Mouse (Mus musculus) MEL (cell line): ENCODE measurements at regions not wholly inside any gene's neighbourhood (a gene's known extent, or its start where the extent isn't known, plus 50 kb on each side); places are given as distances from the start of the nearest gene placed in this dataset.

ENCODE experiments used
- CTCF ChIP-seq, 3 experiments: IDR thresholded peaks in 2 of 3; conservative IDR thresholded peaks in 1 of 3; 2 replicates each; pipeline ENCODE4 v1.5.1; 2011 to 2012; ENCODE audit warnings: low read length in 3 of 3, low read depth in 2 of 3, mild to moderate bottlenecking in 2 of 3, improper control_type of control experiment in 1 of 3, inconsistent platforms in 1 of 3, mixed read lengths in 1 of 3, moderate library complexity in 1 of 3; ENCODE audit not compliant: control insufficient read depth in 1 of 3, insufficient read depth in 1 of 3, poor library complexity in 1 of 3, severe bottlenecking in 1 of 3
- E2F4 ChIP-seq: IDR thresholded peaks from 2 replicates; pipeline ENCODE4 v1.6.1; 2011; ENCODE audit warnings: low read depth, low read length, improper control_type of control experiment, borderline replicate concordance
- MAFK ChIP-seq: IDR thresholded peaks from 2 replicates; pipeline ENCODE4 v1.6.1; 2011; ENCODE audit warnings: low read depth, mild to moderate bottlenecking, low read length, improper control_type of control experiment, borderline replicate concordance
- UBTF ChIP-seq: IDR thresholded peaks from 2 replicates; pipeline ENCODE4 v1.6.1; 2012; ENCODE audit warnings: low read depth, mild to moderate bottlenecking, inconsistent platforms, low read length, improper control_type of control experiment, moderate library complexity, borderline replicate concordance; ENCODE audit not compliant: insufficient read depth

- no peak for TF ChIP-seq UBTF
- no peak for TF ChIP-seq E2F4
- no peak for TF ChIP-seq MAFK
- TF ChIP-seq CTCF (IDR thresholded peaks at IDR 0.05 in 2 of 3, conservative IDR thresholded peaks at IDR 0.05 in 1 of 3; ENCODE audit: control insufficient read depth in 1 of 3, insufficient read depth in 1 of 3, low read depth in 2 of 3, low read length in 3 of 3, poor library complexity in 1 of 3, severe bottlenecking in 1 of 3) = 0 out of 6 replicates have a peak, but pooled peaks of 1 of the 3 experiments have one; percentile 4
Observed at GRCm38 (mm10) chr12:109958357-109959085, 320.3 kb upstream of the Dio3 start.
